Mouse (Mus musculus) c-Kit-negative CD71-positive TER-119-positive erythroid progenitor cells, embryonic 14.5 days (primary cell): ENCODE measurements around the gene Mtor.

Source experiments
- DNase-seq: peaks from one replicate; pipeline ENCODE4 v3.0.0-alpha.2; 2013; ENCODE audit warnings: low read depth, low spot score

The Mtor gene

GRCm38 (mm10) chr4:148448179-148448852 is at the start of gene Mtor:
TSS of gene Mtor (plus strand) at chr4:148448611.
- DNase-seq = peak; percentile 96

- DNase-seq = no peak
These were observed 48.8 kb upstream of the Mtor start for GRCm38 (mm10) chr4:148399437-148400094.

GRCm38 (mm10) chr4:148403402-148403801 is 45.0 kb upstream of the Mtor start:
- no peak for DNase-seq

- no peak for DNase-seq
These were observed 43.7 kb upstream of the Mtor start for GRCm38 (mm10) chr4:148404748-148405147.

GRCm38 (mm10) chr4:148405255-148405788 is 43.1 kb upstream of the Mtor start:
- no peak for DNase-seq

- no peak for DNase-seq
These were observed 40.0 kb upstream of the Mtor start for GRCm38 (mm10) chr4:148408256-148408975.

- DNase-seq = no peak
These were observed 32.8 kb upstream of the Mtor start for GRCm38 (mm10) chr4:148415575-148415974.

- DNase-seq = no peak
These were observed 31.3 kb upstream of the Mtor start for GRCm38 (mm10) chr4:148417074-148417526.

GRCm38 (mm10) chr4:148417559-148417958 is 30.9 kb upstream of the Mtor start:
- DNase-seq = no peak

- no peak for DNase-seq
These were observed 21.2 kb upstream of the Mtor start for GRCm38 (mm10) chr4:148426950-148427850.

GRCm38 (mm10) chr4:148428544-148428943 is 19.9 kb upstream of the Mtor start:
- no peak for DNase-seq

GRCm38 (mm10) chr4:148429121-148429520 is 19.3 kb upstream of the Mtor start:
- DNase-seq = no peak

GRCm38 (mm10) chr4:148429686-148430085 is 18.7 kb upstream of the Mtor start:
- DNase-seq = peak; percentile 41

- DNase-seq = no peak
These were observed 17.4 kb upstream of the Mtor start for GRCm38 (mm10) chr4:148430880-148431519.

- DNase-seq = no peak
These were observed 15.9 kb upstream of the Mtor start for GRCm38 (mm10) chr4:148432488-148432887.

GRCm38 (mm10) chr4:148433336-148433735 is 15.1 kb upstream of the Mtor start:
- DNase-seq = no peak

GRCm38 (mm10) chr4:148433813-148434212 is 14.6 kb upstream of the Mtor start:
- no peak for DNase-seq

GRCm38 (mm10) chr4:148434554-148434953 is 13.9 kb upstream of the Mtor start:
- DNase-seq = no peak

- DNase-seq = no peak
These were observed 13.3 kb upstream of the Mtor start for GRCm38 (mm10) chr4:148435106-148435505.

- DNase-seq = no peak
These were observed 12.6 kb upstream of the Mtor start for GRCm38 (mm10) chr4:148435657-148436330.
